Comparison of ENCODE assay signal across 22 mouse cellular contexts in genomic region chr2:70284109-70284508, GRCm38 (mm10).
DNase-seq lines count a peak whose midpoint lies in the region; ATAC-seq and TF ChIP-seq lines count a peak whose summit lies in the region.
"Had no signal": no experiment of that assay in that cellular context is flagged by ENCODE, and none has a peak within 500 bp of the region (broad histone marks: within the 10 kb centered on the region; RNA-seq: fewer than 3 reads in every experiment).

No protein-coding gene starts in this region.

- peak; percentile 77 for DNase-seq in A20 (ENCODE audit: low read depth, low spot score)
- peak; percentile 56 for DNase-seq in thymus, postnatal 0 days (ENCODE audit: low spot score)
- DNase-seq in thymus, postnatal 36 days: peak; percentile 29 to 59
- no peak for DNase-seq in adrenal gland, postnatal 36 days
- DNase-seq in embryo, embryonic 11 days: no peak
- DNase-seq in midbrain, embryonic 14.5 days: no peak
- DNase-seq: adrenal gland, adult 2 months; adrenal gland, postnatal 25 days; cerebellum, adult 2 months; cerebellum, postnatal 14 days; forebrain, postnatal 0 days; gastrocnemius, postnatal 14 days; heart, adult 2 months; heart, postnatal 14 days had no signal

- H3K4me3 ChIP-seq in ES-Bruce4 (ENCODE audit: low read depth, low read length): no peak overlapping the region
- H3K4me3 ChIP-seq in midbrain, embryonic 14.5 days (replicated peaks; ENCODE audit: low read depth, low read length): no peak overlapping the region
- H3K4me3 ChIP-seq: embryonic facial prominence, embryonic 10.5 days; forebrain, embryonic 13.5 days; heart, adult 2 months; heart, embryonic 15.5 days; hindbrain, embryonic 13.5 days had no signal

- TF ChIP-seq CTCF in ES-Bruce4 (IDR thresholded peaks at IDR 0.05; ENCODE audit: low read depth, low read length): no peak

- no peak for TF ChIP-seq POLR2A in ES-Bruce4 (IDR thresholded peaks at IDR 0.05; ENCODE audit: insufficient read depth, low read length)

- H3K4me2 ChIP-seq in midbrain, embryonic 14.5 days (ENCODE audit: low read length): no peak overlapping the region
- H3K4me2 ChIP-seq: forebrain, embryonic 13.5 days; heart, embryonic 11.5 days; heart, embryonic 15.5 days; hindbrain, embryonic 13.5 days had no signal

- no peak overlapping the region for H3K27ac ChIP-seq in ES-Bruce4 (ENCODE audit: insufficient read depth, low read length)
- no peak overlapping the region for H3K27ac ChIP-seq in midbrain, embryonic 14.5 days (replicated peaks; ENCODE audit: low read depth, low read length)
- H3K27ac ChIP-seq: embryonic facial prominence, embryonic 10.5 days; forebrain, embryonic 13.5 days; heart, adult 2 months; heart, embryonic 15.5 days; hindbrain, embryonic 13.5 days; hindbrain, postnatal 0 days had no signal

- H3K9ac ChIP-seq in ES-Bruce4 (ENCODE audit: low read depth, poor library complexity, severe bottlenecking): no peak overlapping the region
- no peak overlapping the region for H3K9ac ChIP-seq in midbrain, embryonic 14.5 days (replicated peaks; ENCODE audit: low read length)
- H3K9ac ChIP-seq: forebrain, embryonic 13.5 days; forebrain, postnatal 0 days; heart, embryonic 15.5 days; hindbrain, embryonic 13.5 days had no signal

- H3K36me3 ChIP-seq in ES-Bruce4 (ENCODE audit: control insufficient read depth, insufficient read depth, low read length, poor library complexity, severe bottlenecking): no peaks in the 10 kb centered on the region
- no peaks in the 10 kb centered on the region for H3K36me3 ChIP-seq in midbrain, embryonic 14.5 days (ENCODE audit: control insufficient read depth, insufficient read depth, low read length)
- H3K36me3 ChIP-seq: embryonic facial prominence, embryonic 10.5 days; heart, embryonic 15.5 days; hindbrain, embryonic 13.5 days had no signal

- TF ChIP-seq EP300 in ES-Bruce4 (IDR thresholded peaks at IDR 0.05; ENCODE audit: insufficient read depth, low read depth, low read length): peak; percentile 94

- H3K9me3 ChIP-seq in ES-Bruce4 (replicated peaks; ENCODE audit: control insufficient read depth, insufficient read depth, low read length, poor library complexity, severe bottlenecking): no peaks in the 10 kb centered on the region
- no peaks in the 10 kb centered on the region for H3K9me3 ChIP-seq in midbrain, embryonic 14.5 days (ENCODE audit: control insufficient read depth, low read length)
- H3K9me3 ChIP-seq: embryonic facial prominence, embryonic 10.5 days; forebrain, embryonic 13.5 days; heart, embryonic 15.5 days; hindbrain, embryonic 13.5 days had no signal

- no peaks in the 10 kb centered on the region for H3K27me3 ChIP-seq in ES-Bruce4 (ENCODE audit: control insufficient read depth, insufficient read depth, low read length, poor library complexity, severe bottlenecking)
- H3K27me3 ChIP-seq in midbrain, embryonic 14.5 days (ENCODE audit: control insufficient read depth, insufficient read depth, low read length): no peaks in the 10 kb centered on the region
- H3K27me3 ChIP-seq: forebrain, embryonic 13.5 days; heart, embryonic 15.5 days; hindbrain, embryonic 13.5 days; Patski had no signal

- H3K4me1 ChIP-seq in ES-Bruce4 (ENCODE audit: control insufficient read depth, insufficient read depth, low read length): peaks cover 6% of the 10 kb centered on the region
- H3K4me1 ChIP-seq in midbrain, embryonic 14.5 days (ENCODE audit: control insufficient read depth, insufficient read depth, low read length): no peaks in the 10 kb centered on the region
- H3K4me1 ChIP-seq: forebrain, embryonic 13.5 days; heart, embryonic 15.5 days; hindbrain, embryonic 13.5 days had no signal

- no peak for ATAC-seq in midbrain, embryonic 14.5 days (ENCODE audit: low FRiP score, low TSS enrichment)
- ATAC-seq: forebrain, embryonic 13.5 days; forebrain, postnatal 0 days; hindbrain, postnatal 0 days; Patski had no signal

- WGBS in midbrain, embryonic 14.5 days: 92% methylated on average over 1 of the region's 1 CpGs

Comparison
In these comparisons a context has a peak if more than half of its experiments do, and no peak if none do; other contexts are left out.
1. DNase-seq: peak in A20 (single experiment), thymus, postnatal 0 days (single experiment) and thymus, postnatal 36 days (2 of 2); none in adrenal gland, postnatal 36 days (0 of 2), embryo, embryonic 11 days (single experiment) and midbrain, embryonic 14.5 days (single experiment).